Mouse (Mus musculus): Measurements from ENCODE around the gene Ppp1r36. TPM values are rescaled to one million over a fixed set of nuclear protein-coding genes. Genes with fewer than 3 reads are reported as not detected.

Gene Ppp1r36
- 1.8 and 3.0 TPM in 2 replicates for polyA plus RNA-seq (2016; fragmentation: Nextera tagmentation; extraction: Ambion mirVana)

- H3K27me3 ChIP-seq (ENCODE audit: insufficient read depth, poor library complexity, severe bottlenecking), result 0 out of 2 replicates have a peak, but pooled peaks cover 5% of the 10 kb centered on the region
- peaks cover 8% of the 10 kb centered on the region for H3K4me1 ChIP-seq
- H3K9me3 ChIP-seq, result no peaks in the 10 kb centered on the region; the same call in 1 of the 2 replicates
- H3K27ac ChIP-seq, result peak within 1 kb of the TSS; percentile 83
- DNase-seq (ENCODE audit: low spot score), result peak; percentile 82
- 1% methylated on average over 37 of the region's 37 CpGs for WGBS
- no peaks in the 10 kb centered on the region for H3K36me3 ChIP-seq
- H3K4me3 ChIP-seq, result peak within 1 kb of the TSS; percentile 59
These were observed at the start of gene Ppp1r36 for GRCm38 (mm10) chr12:76417433-76417854. TSS of gene Ppp1r36 (plus strand) at chr12:76417538.

GRCm38 (mm10) chr12:76368201-76368789 lies 49.0 kb upstream of the Ppp1r36 start:
- H3K27ac ChIP-seq, result peak overlapping the region; percentile 100
- 8% methylated on average over 9 of the region's 9 CpGs for WGBS
- no peaks in the 10 kb centered on the region for H3K27me3 ChIP-seq (ENCODE audit: insufficient read depth, poor library complexity, severe bottlenecking)
- H3K4me3 ChIP-seq, result peak overlapping the region; percentile 98
- DNase-seq (ENCODE audit: low spot score), result no peak
- H3K4me1 ChIP-seq, result peaks cover 51% of the 10 kb centered on the region
- H3K36me3 ChIP-seq, result no peaks in the 10 kb centered on the region
- no peaks in the 10 kb centered on the region for H3K9me3 ChIP-seq

GRCm38 (mm10) chr12:76368790-76369205 lies 48.5 kb upstream of the Ppp1r36 start:
- no peaks in the 10 kb centered on the region for H3K9me3 ChIP-seq
- H3K27ac ChIP-seq, result peak overlapping the region; percentile 100
- no peaks in the 10 kb centered on the region for H3K27me3 ChIP-seq (ENCODE audit: insufficient read depth, poor library complexity, severe bottlenecking)
- DNase-seq (ENCODE audit: low spot score), result peak; percentile 84
- H3K36me3 ChIP-seq, result no peaks in the 10 kb centered on the region
- peak overlapping the region; percentile 98 for H3K4me3 ChIP-seq
- WGBS, result under 1% methylated on average over 26 of the region's 26 CpGs
- peaks cover 51% of the 10 kb centered on the region for H3K4me1 ChIP-seq

DNA sequence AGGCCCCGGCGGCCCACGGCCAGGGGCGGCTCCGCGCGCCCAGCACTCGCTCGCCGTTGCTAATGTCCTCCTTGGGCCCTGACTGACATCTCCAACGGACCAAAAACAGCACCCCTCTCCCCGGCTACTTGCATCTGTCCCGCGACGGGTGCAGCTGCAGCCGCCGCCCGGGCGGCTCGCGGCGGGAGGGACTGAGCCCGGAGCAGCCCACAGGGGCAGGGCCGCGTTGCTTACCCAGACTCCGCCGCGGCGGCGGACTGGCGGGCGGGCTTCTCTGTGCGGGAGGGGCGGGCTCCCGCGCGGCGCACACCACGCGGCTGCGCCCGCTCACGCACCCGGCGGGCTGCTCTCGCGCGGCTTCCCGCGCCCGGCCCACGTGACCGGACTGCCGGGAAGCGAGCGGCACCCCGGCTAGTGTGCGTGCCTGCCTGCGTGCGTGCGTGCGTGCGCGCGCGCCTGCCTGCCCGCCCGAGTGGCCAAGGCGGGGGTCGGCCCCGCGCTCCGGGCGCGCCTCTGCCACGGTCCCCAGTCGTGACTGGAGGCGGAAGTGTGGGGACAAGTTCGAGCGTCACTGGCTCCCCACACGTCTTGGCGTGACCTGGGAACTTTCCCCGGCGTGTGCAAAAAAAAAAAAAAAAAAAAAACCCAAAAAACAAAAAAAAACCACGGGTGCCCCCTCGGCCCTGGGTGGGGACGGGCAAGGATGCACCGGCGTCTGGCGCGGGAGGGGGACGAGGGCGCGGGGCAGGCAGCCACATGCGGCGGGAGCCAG lies 47.9 kb upstream of the Ppp1r36 start, which contains the start of gene Zbtb25:
Gene Zbtb25, minus strand, starts transcription at position 397 of the 772 bp plus-strand sequence.
- Histone ChIP-seq H3K4me1 (peaks cover 57% of the 10 kb centered on the region), H3K27me3 (ENCODE audit: insufficient read depth, poor library complexity, severe bottlenecking) (no peaks in the 10 kb centered on the region), H3K4me3 (peak within 1 kb of the TSS; percentile 98), H3K27ac (peak within 1 kb of the TSS; percentile 100), H3K36me3 (no peaks in the 10 kb centered on the region), H3K9me3 (no peaks in the 10 kb centered on the region)
- DNase-seq (ENCODE audit: low spot score), result peak; percentile 90
- WGBS, result under 1% methylated on average over 92 of the region's 96 CpGs

DNA sequence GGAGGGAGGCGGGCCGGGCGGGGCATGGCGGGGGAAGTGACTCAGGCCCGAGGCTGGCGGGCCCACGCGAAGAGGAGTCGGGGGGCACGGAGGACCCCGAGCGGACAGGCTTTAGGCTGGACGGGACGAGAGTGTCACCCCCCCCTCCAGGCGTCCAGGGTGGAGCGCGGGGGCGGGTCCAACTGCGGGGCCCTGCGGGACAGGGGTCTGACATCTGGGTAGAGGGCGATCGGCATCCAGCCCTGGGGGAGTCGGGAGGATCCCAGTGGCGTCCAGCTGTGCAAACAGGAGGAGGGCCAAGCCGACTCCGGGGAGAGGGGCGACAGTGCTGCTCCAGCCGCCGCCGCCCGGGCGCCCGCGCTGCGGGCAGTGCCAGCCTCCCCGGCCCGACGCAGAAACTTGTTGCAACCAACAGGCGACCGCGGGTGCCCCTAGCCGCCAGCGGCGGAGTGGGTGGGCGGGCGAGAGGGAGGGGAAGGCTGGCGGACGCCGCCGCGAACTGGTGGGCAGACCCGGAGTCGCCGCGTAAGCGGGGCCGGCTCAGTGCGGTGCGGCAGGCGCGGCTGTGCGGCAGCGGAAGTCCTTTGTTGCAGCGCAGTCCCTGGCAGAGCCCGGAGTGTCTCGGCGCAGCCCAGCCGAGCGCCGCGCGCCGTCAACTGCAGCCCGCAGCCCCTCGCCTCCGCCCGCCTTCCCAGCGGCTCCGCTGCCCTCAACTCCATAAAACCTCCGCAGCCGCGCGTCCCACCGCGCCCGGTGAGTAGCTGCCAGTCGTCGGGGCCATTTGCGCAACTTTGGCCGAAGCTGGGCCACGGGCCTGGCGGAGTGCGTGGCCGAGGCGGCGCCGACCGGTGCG lies 47.1 kb upstream of the Ppp1r36 start, which contains the start of gene Zbtb1:
Gene Zbtb1, plus strand, starts transcription at position 289 of the 853 bp plus-strand sequence.
- H3K9me3 ChIP-seq, result no peaks in the 10 kb centered on the region
- H3K27ac ChIP-seq, result peak within 1 kb of the TSS; percentile 100
- peak; percentile 93 for DNase-seq (ENCODE audit: low spot score)
- H3K36me3 ChIP-seq, result no peaks in the 10 kb centered on the region
- under 1% methylated on average over 90 of the region's 99 CpGs for WGBS
- peak within 1 kb of the TSS; percentile 98 for H3K4me3 ChIP-seq
- H3K27me3 ChIP-seq (ENCODE audit: insufficient read depth, poor library complexity, severe bottlenecking), result no peaks in the 10 kb centered on the region
- H3K4me1 ChIP-seq, result peaks cover 65% of the 10 kb centered on the region

DNA sequence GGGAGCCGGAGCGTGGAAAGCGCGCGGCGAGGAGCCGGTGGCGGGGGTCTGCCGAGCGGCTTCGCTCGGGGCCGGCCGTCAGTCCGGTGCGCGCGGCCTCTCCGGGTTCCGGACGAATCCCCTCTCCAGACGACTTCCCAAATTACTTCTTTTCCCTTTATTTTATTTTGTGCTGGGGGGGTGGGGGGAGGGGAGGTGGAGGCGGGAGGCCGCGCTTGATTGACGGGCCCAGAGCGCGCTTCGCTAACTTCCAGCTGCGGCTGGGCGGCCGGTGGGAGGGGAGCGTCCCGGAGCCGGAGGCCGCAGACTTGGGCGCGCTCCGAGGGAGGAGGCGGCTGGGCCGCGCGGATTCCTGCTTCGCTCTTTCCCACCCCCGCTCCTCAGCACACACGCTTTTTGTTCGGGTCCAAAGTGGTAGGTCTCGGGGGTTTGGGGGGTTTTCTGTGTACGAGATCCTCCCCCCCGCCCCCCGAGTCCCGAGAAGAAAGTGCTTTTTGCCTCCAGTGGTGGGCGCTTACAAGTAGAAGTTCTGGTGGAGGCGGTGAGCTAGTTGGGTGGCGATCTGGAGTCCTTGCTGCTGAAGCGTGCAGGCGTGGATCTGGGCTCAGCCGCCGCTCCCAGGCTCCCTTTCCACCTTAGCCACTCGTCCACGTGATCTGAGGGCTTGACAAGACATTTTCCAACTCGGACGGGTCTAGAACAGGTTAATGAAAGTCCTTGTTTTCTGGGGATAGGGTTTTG lies 46.3 kb upstream of the Ppp1r36 start:
- Histone ChIP-seq H3K4me3 (peak overlapping the region; percentile 98), H3K9me3 (no peaks in the 10 kb centered on the region), H3K27me3 (ENCODE audit: insufficient read depth, poor library complexity, severe bottlenecking) (no peaks in the 10 kb centered on the region), H3K36me3 (no peaks in the 10 kb centered on the region), H3K4me1 (peaks cover 68% of the 10 kb centered on the region), H3K27ac (peak overlapping the region; percentile 100)
- peak; percentile 93 for DNase-seq (ENCODE audit: low spot score)
- under 1% methylated on average over 56 of the region's 63 CpGs for WGBS

DNA sequence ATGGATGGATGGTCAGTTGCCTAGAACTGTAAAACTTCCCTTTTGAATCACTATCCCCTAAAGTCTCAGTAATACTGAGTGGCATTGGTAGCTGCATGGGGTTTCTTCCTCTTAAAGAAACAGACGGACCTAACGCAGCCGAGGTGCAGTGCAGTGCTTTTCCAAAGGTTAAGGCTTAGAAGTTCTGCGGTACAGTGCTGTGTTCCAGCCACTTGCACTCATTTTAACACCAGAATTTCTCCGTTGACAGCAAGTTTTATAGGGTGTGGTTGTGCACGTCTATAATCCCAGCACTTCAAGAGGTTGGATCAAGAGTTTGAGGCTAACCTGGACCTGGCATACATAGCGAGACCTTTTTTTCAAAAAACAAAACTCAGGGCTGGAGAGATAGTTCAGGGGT lies 45.3 kb upstream of the Ppp1r36 start:
- Histone ChIP-seq H3K27ac (peak overlapping the region; percentile 100), H3K36me3 (no peaks in the 10 kb centered on the region), H3K4me3 (peak overlapping the region; percentile 98), H3K27me3 (ENCODE audit: insufficient read depth, poor library complexity, severe bottlenecking) (no peaks in the 10 kb centered on the region), H3K4me1 (peaks cover 67% of the 10 kb centered on the region), H3K9me3 (no peaks in the 10 kb centered on the region)
- WGBS, result 42% methylated on average over 7 of the region's 7 CpGs
- DNase-seq (ENCODE audit: low spot score), result no peak

- Histone ChIP-seq H3K9me3 (no peaks in the 10 kb centered on the region), H3K27ac (peak overlapping the region; percentile 100), H3K36me3 (no peaks in the 10 kb centered on the region), H3K4me1 (peaks cover 67% of the 10 kb centered on the region), H3K27me3 (ENCODE audit: insufficient read depth, poor library complexity, severe bottlenecking) (no peaks in the 10 kb centered on the region), H3K4me3 (peak overlapping the region; percentile 98; the same call in 1 of the 2 replicates)
- DNase-seq (ENCODE audit: low spot score), result no peak
- WGBS, result 75% methylated on average over 6 of the region's 7 CpGs
These were observed 44.2 kb upstream of the Ppp1r36 start for GRCm38 (mm10) chr12:76372881-76373818.

DNA sequence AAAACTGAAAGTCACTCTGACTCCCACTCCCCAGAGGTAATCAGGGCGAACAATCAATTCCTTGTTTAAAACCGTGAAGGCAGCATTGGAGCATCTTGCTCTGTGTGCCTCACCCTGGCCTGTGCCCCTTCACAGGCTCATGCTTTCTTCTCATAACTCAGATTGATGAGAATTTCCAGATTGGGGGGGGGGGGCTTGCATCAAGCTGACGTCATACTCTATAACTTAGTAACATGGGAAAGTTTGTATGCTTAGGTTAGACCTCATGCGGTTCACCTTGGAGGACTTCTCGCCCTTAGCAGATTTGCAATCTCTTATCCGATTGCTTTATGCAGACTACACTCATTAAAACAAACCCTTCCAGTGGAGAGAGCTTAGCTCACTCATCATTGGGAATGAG lies 43.3 kb upstream of the Ppp1r36 start:
- no peak for DNase-seq (ENCODE audit: low spot score)
- Histone ChIP-seq H3K4me1 (peaks cover 67% of the 10 kb centered on the region), H3K9me3 (no peaks in the 10 kb centered on the region), H3K27ac (peak overlapping the region; percentile 78), H3K36me3 (no peaks in the 10 kb centered on the region), H3K27me3 (ENCODE audit: insufficient read depth, poor library complexity, severe bottlenecking) (no peaks in the 10 kb centered on the region), H3K4me3 (peak overlapping the region; percentile 15; the same call in 1 of the 2 replicates)
- 59% methylated on average over 6 of the region's 6 CpGs for WGBS

GRCm38 (mm10) chr12:76374911-76375310 lies 42.4 kb upstream of the Ppp1r36 start:
- H3K4me3 ChIP-seq, result no peak overlapping the region
- H3K27me3 ChIP-seq (ENCODE audit: insufficient read depth, poor library complexity, severe bottlenecking), result no peaks in the 10 kb centered on the region
- H3K4me1 ChIP-seq, result peaks cover 70% of the 10 kb centered on the region
- no peaks in the 10 kb centered on the region for H3K9me3 ChIP-seq
- DNase-seq (ENCODE audit: low spot score), result no peak
- WGBS, result 74% methylated on average over 4 of the region's 4 CpGs
- 0 out of 2 replicates have a peak, but pooled peaks cover 2% of the 10 kb centered on the region for H3K36me3 ChIP-seq
- peak overlapping the region; percentile 78; the same call in 1 of the 2 replicates for H3K27ac ChIP-seq

GRCm38 (mm10) chr12:76375506-76375905 lies 41.8 kb upstream of the Ppp1r36 start:
- DNase-seq (ENCODE audit: low spot score), result no peak
- peak overlapping the region; percentile 19; the same call in 1 of the 2 replicates for H3K4me3 ChIP-seq
- 0 out of 2 replicates have a peak, but pooled peaks cover 5% of the 10 kb centered on the region for H3K36me3 ChIP-seq
- no peaks in the 10 kb centered on the region for H3K9me3 ChIP-seq
- peaks cover 73% of the 10 kb centered on the region for H3K4me1 ChIP-seq
- peak overlapping the region; percentile 78 for H3K27ac ChIP-seq
- H3K27me3 ChIP-seq (ENCODE audit: insufficient read depth, poor library complexity, severe bottlenecking), result no peaks in the 10 kb centered on the region
- WGBS, result 24% methylated on average over 3 of the region's 3 CpGs

All from heart, embryonic 10.5 days (tissue).